Mouse (Mus musculus) myocyte (in vitro differentiated cells): ENCODE measurements around the gene Hoxc10.

ENCODE experiments used
- CEBPB ChIP-seq: IDR thresholded peaks from 2 replicates; pipeline ENCODE4 v1.6.1; 2011; ENCODE audit warnings: mild to moderate bottlenecking, moderate library complexity; ENCODE audit not compliant: poor library complexity, insufficient read depth, severe bottlenecking
- E2F4 ChIP-seq: IDR thresholded peaks from one replicate; pipeline ENCODE4 v1.6.1; 2011; ENCODE audit warnings: mild to moderate bottlenecking, control low read depth, moderate library complexity; ENCODE audit not compliant: insufficient read depth
- MAX ChIP-seq: IDR thresholded peaks from one replicate; pipeline ENCODE4 v1.6.1; 2011; ENCODE audit warnings: low read depth, mild to moderate bottlenecking, control low read depth
- MYOD1 ChIP-seq, 3 experiments: IDR thresholded peaks; one replicate each; pipeline ENCODE4 v1.6.1; 2011; ENCODE audit warnings: control low read depth in 2 of 3, low read depth in 2 of 3, mild to moderate bottlenecking in 2 of 3, moderate library complexity in 1 of 3; ENCODE audit not compliant: insufficient read length in 2 of 3, control insufficient read depth in 1 of 3
- MYOG ChIP-seq, 3 experiments: IDR thresholded peaks; one replicate each; pipeline ENCODE4 v1.6.1; 2011; ENCODE audit warnings: control low read depth in 2 of 3, low read depth in 2 of 3, mild to moderate bottlenecking in 2 of 3; ENCODE audit not compliant: insufficient read length in 2 of 3, control insufficient read depth in 1 of 3, insufficient read depth in 1 of 3
- POLR2A ChIP-seq: IDR thresholded peaks from one replicate; pipeline ENCODE4 v1.6.1; 2011; ENCODE audit warnings: low read depth, mild to moderate bottlenecking, control low read depth, moderate library complexity; ENCODE audit not compliant: insufficient read length
- POLR2AphosphoS2 ChIP-seq: IDR thresholded peaks from one replicate; pipeline ENCODE4 v1.6.1; 2011; ENCODE audit warnings: low read depth, control low read depth; ENCODE audit not compliant: insufficient read length
- TCF3 ChIP-seq: IDR thresholded peaks from one replicate; pipeline ENCODE4 v1.6.1; 2011; ENCODE audit warnings: low read depth, control low read depth; ENCODE audit not compliant: insufficient read length
- USF1 ChIP-seq: IDR thresholded peaks from one replicate; pipeline ENCODE4 v1.6.1; 2011; ENCODE audit warnings: low read depth, mild to moderate bottlenecking, control low read depth, moderate library complexity

DNA sequence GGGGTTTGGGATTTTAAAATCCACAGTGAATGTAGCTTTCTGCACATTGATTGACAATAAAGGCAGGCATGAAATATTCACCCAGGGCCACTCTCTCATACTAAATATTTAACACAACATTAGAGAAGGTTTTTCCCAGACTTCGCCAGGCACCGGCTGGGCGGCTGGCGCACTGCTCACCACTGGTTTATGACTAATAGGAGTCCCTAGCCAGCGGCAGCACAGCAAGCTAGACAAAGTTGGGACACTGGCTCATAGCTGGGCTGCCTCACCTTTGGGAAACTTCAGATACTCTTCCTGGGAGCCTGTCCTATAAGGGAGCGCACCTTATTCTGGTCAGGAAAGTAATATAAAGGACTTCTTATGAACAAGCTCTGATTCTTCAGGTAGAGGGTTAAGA, 13.0 kb upstream of the Hoxc10 start:
- peak; percentile 37 for TF ChIP-seq POLR2A
- TF ChIP-seq MAX, result no peak
- peak; percentile 41 for TF ChIP-seq POLR2AphosphoS2
- no peak for TF ChIP-seq USF1
- TF ChIP-seq E2F4, result no peak
- TF ChIP-seq CEBPB, result no peak
- TF ChIP-seq MYOG (IDR thresholded peaks at IDR 0.05; ENCODE audit: control insufficient read depth in 1 of 3, insufficient read depth in 1 of 3, insufficient read length in 2 of 3, low read depth in 2 of 3), result no peak
- peak in 1 of 3 experiments; percentile 2 for TF ChIP-seq MYOD1 (IDR thresholded peaks at IDR 0.05; ENCODE audit: control insufficient read depth in 1 of 3, insufficient read length in 2 of 3, low read depth in 2 of 3)
- no peak for TF ChIP-seq TCF3
